Mouse (Mus musculus) ovary, postnatal 36 days (tissue): ENCODE results near the gene Gif.

Experiments used
- DNase-seq: peaks from one replicate; pipeline ENCODE4 v3.0.0; 2022; ENCODE audit warnings: low spot score, mixed read lengths

The Gif gene

GRCm38 (mm10) chr19:11794447-11794846 lies 47.1 kb downstream of the Gif start:
- no peak for DNase-seq

- DNase-seq, result no peak
These were observed 53.4 kb downstream of the Gif start for GRCm38 (mm10) chr19:11800531-11801315.

- no peak for DNase-seq
These were observed 57.1 kb downstream of the Gif start for GRCm38 (mm10) chr19:11804423-11804822.

- no peak for DNase-seq
These were observed 59.9 kb downstream of the Gif start for GRCm38 (mm10) chr19:11807251-11807650.

GRCm38 (mm10) chr19:11807822-11808221 lies 60.5 kb downstream of the Gif start:
- DNase-seq, result no peak

GRCm38 (mm10) chr19:11808452-11808851 lies 61.1 kb downstream of the Gif start:
- no peak for DNase-seq

- DNase-seq, result no peak
These were observed 62.8 kb downstream of the Gif start for GRCm38 (mm10) chr19:11810003-11810758.

GRCm38 (mm10) chr19:11810856-11811255 lies 63.5 kb downstream of the Gif start:
- no peak for DNase-seq

- no peak for DNase-seq
These were observed 64.5 kb downstream of the Gif start for GRCm38 (mm10) chr19:11811688-11812365.
